Mouse (Mus musculus) forebrain, embryonic 10.5 days (tissue): ENCODE data around the gene A630095N17Rik. TPM values are rescaled to one million over a fixed set of nuclear protein-coding genes. Genes with fewer than 3 reads are reported as not detected.
A peak's percentile ranks its signal among the peaks of the same experiment; 100 is the strongest.
"Not testable (repeated sequence)": the region's sequence is repeated elsewhere in the genome, so short reads cannot be mapped to it uniquely, and the experiment has no call there.

Experiments
- DNase-seq: peaks from one replicate; pipeline ENCODE4 v3.0.0-alpha.2; 2017; ENCODE audit warnings: low spot score; ENCODE audit errors: extremely low spot score
- H3K27ac ChIP-seq: fragments of 300-500 bp; sonication (generic); 2 replicates; pipeline ENCODE4 v1.5.1; 2016; ENCODE audit warnings: mild to moderate bottlenecking
- H3K27me3 ChIP-seq: fragments of 300-500 bp; sonication (generic); 2 replicates; pipeline ENCODE4 v1.6.1; 2016; ENCODE audit warnings: mild to moderate bottlenecking; ENCODE audit not compliant: poor library complexity, severe bottlenecking
- H3K36me3 ChIP-seq: fragments of 300-500 bp; sonication (generic); replicated peaks from 2 replicates; pipeline ENCODE4 v1.6.1; 2016; ENCODE audit warnings: mild to moderate bottlenecking, moderate library complexity
- H3K4me1 ChIP-seq: fragments of 300-500 bp; sonication (generic); 2 replicates; pipeline ENCODE4 v1.6.1; 2016
- H3K4me3 ChIP-seq: fragments of 300-500 bp; sonication (generic); 2 replicates; pipeline ENCODE4 v1.5.1; 2016; ENCODE audit warnings: mild to moderate bottlenecking, moderate library complexity
- H3K9me3 ChIP-seq: fragments of 300-500 bp; sonication (generic); 2 replicates; pipeline ENCODE4 v1.6.1; 2016; ENCODE audit warnings: mild to moderate bottlenecking, moderate library complexity
- WGBS: fragments of 180-500 bp; shearing (Covaris S2); methylation state at CpG from one replicate; pipeline ENCODE4 v1.1.7; 2016; 5-methylcytosine and 5-hydroxymethylcytosine counted together
- polyA plus RNA-seq: library from polyadenylated mRNA; unstranded; fragments of >200 nt; fragmentation: Nextera tagmentation; extraction: Ambion mirVana; gene quantifications from 2 replicates; pipeline ENCODE4 v1.2.1, GENCODE M21; 2016

Gene A630095N17Rik
- polyA plus RNA-seq, 1 experiment from 2014 or later = not detected

DNA sequence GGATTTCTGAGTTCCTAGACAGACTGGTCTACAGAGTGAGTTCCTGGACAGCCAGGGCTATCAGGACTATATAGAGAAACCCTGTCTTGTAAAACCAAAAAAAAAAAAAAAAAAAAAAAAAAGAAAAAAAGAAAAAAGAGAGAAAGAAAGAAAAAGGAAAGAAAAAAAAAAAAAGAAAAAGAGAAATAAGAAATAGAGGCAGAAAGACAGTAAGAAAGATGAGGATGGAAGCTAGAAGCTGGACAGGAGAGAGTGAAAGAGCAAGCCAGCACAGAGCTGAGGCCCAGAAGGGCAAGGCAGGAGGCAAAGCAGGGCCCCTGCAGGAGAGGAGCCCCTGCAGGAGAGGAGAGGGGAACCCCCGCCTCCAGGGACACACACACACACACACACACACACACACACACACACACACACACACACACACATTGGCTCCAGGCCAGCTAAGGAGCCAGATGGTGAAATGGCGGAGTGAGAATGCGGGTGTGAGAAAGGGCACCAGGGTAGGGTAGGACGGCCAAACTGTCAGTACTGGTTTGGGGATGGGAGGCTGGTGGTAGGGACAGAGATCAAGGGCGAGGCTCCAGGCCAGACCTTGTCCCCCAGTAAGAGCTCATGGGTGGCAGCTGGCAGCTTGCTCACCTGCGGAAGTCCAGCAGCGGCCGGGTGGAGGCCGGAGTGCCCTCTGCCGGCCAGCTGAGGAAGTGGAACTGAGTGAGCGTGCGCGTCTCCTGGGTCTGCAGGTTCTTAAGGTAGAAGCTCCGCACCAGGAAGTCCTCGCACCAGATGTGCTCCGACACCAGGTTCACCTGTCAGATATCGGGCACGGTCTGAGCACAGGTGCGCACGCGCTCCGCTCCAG is 19.4 kb upstream of the A630095N17Rik start:
- DNase-seq = peak; percentile 82
- H3K4me1 ChIP-seq = peaks cover 32% of the 10 kb centered on the region
- H3K27me3 ChIP-seq = peaks cover 18% of the 10 kb centered on the region
- WGBS = 6% methylated on average over 22 of the region's 22 CpGs
- H3K36me3 ChIP-seq = no peaks in the 10 kb centered on the region
- H3K4me3 ChIP-seq = peak overlapping the region; percentile 41
- peak overlapping the region; percentile 21; the same call in 1 of the 2 replicates for H3K27ac ChIP-seq
- no peaks in the 10 kb centered on the region for H3K9me3 ChIP-seq

DNA sequence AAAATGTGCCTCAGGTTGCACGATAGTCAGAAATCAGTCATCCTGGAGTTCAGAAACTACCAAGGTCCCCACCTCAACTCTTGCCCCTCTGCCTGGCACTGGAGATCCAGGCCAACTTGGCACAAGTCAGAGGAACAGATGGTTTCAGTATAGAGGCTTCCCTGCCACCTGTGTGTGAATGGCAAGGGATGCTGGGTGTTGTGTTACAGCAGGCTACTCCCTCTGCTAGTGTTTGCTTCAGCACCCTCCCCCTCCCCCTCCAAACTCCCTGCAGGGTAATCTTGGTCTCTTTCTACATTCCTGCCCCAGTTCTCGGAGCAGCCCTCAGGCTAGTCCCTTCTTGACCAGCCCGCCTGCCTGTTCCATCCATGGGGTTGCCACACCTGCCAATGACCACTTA is 18.6 kb upstream of the A630095N17Rik start:
- Histone ChIP-seq H3K36me3 (no peaks in the 10 kb centered on the region), H3K4me1 (peaks cover 32% of the 10 kb centered on the region), H3K27me3 (peaks cover 18% of the 10 kb centered on the region), H3K27ac (no peak overlapping the region), H3K4me3 (no peak overlapping the region), H3K9me3 (no peaks in the 10 kb centered on the region)
- 53% methylated on average over 3 of the region's 3 CpGs for WGBS
- no peak for DNase-seq

DNA sequence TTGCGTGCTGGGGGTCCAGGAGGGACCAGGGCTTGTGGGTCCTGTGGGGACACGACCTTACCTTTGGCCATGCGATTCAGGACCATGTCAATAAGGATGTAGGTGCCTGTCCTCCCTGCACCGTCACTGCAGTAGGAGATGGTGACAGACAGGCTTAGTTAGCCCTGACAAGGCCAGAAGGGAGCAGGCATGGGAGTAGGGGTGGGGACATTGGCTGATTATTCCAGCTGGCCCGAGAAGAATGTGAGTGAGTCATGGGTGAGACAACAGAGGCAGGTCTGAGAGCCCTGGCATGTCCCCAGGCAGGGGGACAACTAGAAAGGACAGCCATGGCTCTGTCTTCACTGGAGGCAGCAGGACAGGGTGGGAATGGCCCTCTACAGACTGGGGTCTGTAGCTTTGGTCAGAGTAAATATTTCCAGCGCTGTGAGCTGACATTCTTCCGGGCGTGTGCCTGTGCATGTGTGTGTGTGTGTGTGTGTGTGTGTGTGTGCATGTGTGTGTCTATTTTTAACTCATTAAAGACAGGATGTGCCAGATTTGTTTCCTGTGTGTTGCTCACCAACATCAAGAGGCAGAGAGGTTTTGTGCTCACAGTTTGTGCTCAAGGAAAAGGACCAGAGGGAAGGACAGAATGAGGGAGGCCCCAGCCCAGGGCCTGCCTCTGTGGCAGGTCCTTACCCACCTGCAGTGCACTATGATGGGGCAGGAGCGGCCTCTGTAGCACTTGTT is 16.3 kb upstream of the A630095N17Rik start:
- H3K4me3 ChIP-seq = no peak overlapping the region
- no peak for DNase-seq
- 61% methylated on average over 9 of the region's 9 CpGs for WGBS
- H3K36me3 ChIP-seq = peaks cover 6% of the 10 kb centered on the region
- H3K4me1 ChIP-seq = peaks cover 32% of the 10 kb centered on the region
- H3K27me3 ChIP-seq = peaks cover 16% of the 10 kb centered on the region
- no peaks in the 10 kb centered on the region for H3K9me3 ChIP-seq
- H3K27ac ChIP-seq = no peak overlapping the region

DNA sequence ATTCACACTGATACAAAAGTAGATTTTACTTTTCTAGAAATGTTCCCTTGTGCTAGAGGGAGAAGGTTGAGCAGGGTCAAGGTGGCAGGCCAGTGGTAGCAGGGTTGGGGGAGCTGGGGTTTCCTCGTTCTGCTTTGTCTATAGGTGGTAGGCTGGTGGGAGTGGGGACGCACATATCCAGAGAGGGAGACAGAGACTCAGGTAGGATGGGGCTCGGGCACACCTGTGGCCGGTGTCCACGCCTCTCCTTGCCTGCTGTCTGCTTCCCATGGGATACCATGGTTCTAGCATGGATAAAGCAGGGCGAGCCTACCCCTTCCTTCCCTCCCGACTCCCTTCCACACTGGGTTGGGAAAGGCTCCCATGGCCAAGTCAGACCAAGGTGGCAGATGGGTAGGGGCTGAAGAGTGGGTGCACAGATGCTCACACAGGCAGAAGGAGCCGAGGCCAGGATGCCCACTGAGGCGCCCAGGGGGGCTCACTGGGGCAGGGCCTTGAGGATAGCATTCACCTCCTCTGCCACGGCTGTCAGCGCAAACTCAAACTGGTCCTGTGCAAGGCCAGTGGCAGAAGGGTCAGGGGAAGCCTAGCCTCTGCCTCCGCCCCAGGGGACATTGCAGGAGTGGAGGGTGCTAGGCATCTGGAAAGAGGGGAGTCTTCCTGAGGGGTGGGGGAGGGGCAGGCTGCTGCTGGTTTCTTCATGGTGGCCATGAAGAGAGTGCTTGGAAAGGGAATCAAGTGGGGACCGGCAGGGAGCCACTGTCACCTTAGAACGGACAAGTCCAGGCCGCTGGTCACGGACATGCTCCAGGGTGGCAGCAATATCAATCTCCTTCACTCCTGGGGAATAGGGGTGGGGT is 15.4 kb upstream of the A630095N17Rik start:
- H3K27me3 ChIP-seq = peaks cover 7% of the 10 kb centered on the region
- peaks cover 32% of the 10 kb centered on the region for H3K4me1 ChIP-seq
- no peak overlapping the region for H3K27ac ChIP-seq
- no peak overlapping the region for H3K4me3 ChIP-seq
- H3K9me3 ChIP-seq = no peaks in the 10 kb centered on the region
- no peak for DNase-seq
- H3K36me3 ChIP-seq = peaks cover 12% of the 10 kb centered on the region
- 85% methylated on average over 16 of the region's 16 CpGs for WGBS

DNA sequence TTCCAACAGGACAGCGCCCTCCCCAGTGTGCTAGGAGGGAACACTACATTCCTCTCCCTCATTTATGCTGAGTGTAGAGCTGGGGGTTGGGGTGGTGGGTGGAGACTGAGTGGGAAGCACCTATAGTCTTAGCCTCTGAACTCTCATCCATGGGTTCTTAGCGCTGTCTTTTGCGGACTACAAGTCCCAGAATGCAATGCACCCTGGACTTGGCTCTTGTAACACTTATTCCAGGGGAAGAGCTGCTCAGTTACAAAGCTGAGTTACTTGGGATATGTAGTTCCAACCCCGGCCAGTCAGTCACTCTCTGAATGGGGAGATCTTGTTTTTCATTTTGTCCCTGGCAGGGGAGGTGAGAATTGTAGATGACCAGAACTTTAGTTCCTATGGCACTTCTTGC is 12.9 kb upstream of the A630095N17Rik start:
- no peak overlapping the region for H3K27ac ChIP-seq
- no peak for DNase-seq
- no peaks in the 10 kb centered on the region for H3K9me3 ChIP-seq
- WGBS = 20% methylated on average over 4 of the region's 4 CpGs
- no peaks in the 10 kb centered on the region for H3K27me3 ChIP-seq
- H3K4me1 ChIP-seq = peaks cover 18% of the 10 kb centered on the region
- peaks cover 26% of the 10 kb centered on the region for H3K36me3 ChIP-seq
- no peak overlapping the region for H3K4me3 ChIP-seq

DNA sequence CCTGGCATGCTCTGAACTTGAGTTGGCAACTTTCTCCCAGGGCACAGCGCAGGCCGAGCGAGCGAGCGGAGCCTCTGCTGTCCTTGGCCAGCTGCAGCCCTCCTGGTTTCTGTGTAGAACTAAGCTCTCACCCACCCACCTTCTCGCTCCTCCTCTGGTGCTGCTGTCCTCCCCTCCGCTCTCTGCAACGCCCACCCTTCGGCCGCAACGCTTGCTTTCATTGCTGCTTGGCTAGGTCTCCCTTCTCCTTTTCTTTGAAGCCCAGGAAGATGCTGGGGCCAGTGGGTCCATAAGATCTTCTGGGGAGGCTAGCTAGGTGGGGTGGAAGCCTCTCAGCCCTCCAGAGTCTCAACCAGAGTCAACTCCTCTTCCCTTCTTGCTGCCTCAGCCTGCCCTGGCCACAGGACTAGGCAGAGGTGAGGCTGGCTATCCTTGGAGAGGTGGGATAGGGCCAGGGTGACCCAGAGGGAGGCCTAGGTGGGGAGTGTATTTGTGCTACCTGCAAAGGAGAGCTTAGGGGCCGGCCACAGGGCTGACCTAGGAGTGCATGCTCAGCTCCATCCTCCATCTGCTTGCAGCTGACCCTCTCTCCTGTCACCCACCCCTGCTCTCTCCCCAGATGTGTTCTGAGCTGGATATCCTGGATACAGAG is 12.4 kb upstream of the A630095N17Rik start:
- Histone ChIP-seq H3K36me3 (peaks cover 29% of the 10 kb centered on the region), H3K4me1 (peaks cover 18% of the 10 kb centered on the region), H3K27ac (no peak overlapping the region), H3K9me3 (no peaks in the 10 kb centered on the region), H3K4me3 (no peak overlapping the region), H3K27me3 (no peaks in the 10 kb centered on the region)
- 85% methylated on average over 12 of the region's 12 CpGs for WGBS
- no peak for DNase-seq

DNA sequence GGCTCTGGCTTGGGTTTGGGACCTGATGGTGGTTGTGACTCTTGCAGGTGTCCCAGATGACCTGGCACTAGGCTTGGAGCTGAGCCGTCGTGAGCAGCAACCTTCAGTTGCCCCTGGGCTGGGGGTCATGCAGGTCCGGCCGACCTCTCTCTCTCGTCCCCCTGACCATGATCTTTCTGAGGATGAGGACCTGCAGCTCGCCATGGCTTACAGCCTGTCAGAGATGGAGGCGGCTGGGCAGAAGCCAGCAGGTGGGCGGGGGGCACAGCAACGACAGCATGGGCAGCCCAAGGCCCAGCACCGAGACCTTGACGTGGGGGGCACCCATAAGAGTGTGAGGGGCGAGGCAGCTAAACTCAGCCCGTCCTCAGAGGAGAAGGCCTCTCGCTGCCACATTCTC is 11.5 kb upstream of the A630095N17Rik start:
- H3K27me3 ChIP-seq = no peaks in the 10 kb centered on the region
- WGBS = 89% methylated on average over 14 of the region's 14 CpGs
- H3K4me3 ChIP-seq = no peak overlapping the region
- H3K4me1 ChIP-seq = peaks cover 16% of the 10 kb centered on the region
- DNase-seq = no peak
- H3K9me3 ChIP-seq = no peaks in the 10 kb centered on the region
- peaks cover 33% of the 10 kb centered on the region for H3K36me3 ChIP-seq
- no peak overlapping the region for H3K27ac ChIP-seq

DNA sequence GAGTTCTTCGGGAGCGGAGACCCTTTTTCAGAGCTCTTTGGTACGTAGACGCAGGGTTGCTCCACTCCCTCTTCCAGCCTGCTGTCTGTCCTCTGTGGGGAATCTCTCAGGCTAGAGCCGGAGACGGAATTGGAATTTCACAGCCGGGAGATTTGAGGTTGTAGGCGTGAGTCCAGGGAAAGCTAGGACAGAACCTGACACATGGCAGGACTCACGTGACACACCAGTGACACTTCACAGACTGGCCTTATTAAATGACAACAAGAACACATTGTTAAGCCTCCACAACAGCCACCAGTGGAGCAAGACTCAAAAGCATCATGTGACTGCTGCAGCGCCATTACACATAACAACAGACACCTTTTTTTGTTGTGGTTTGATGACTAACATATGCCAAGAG is 7.7 kb upstream of the A630095N17Rik start:
- Histone ChIP-seq H3K27ac (no peak overlapping the region), H3K9me3 (no peaks in the 10 kb centered on the region), H3K4me1 (peaks cover 28% of the 10 kb centered on the region), H3K27me3 (peaks cover 6% of the 10 kb centered on the region), H3K4me3 (no peak overlapping the region), H3K36me3 (peaks cover 33% of the 10 kb centered on the region)
- 86% methylated on average over 10 of the region's 10 CpGs for WGBS
- DNase-seq = no peak

DNA sequence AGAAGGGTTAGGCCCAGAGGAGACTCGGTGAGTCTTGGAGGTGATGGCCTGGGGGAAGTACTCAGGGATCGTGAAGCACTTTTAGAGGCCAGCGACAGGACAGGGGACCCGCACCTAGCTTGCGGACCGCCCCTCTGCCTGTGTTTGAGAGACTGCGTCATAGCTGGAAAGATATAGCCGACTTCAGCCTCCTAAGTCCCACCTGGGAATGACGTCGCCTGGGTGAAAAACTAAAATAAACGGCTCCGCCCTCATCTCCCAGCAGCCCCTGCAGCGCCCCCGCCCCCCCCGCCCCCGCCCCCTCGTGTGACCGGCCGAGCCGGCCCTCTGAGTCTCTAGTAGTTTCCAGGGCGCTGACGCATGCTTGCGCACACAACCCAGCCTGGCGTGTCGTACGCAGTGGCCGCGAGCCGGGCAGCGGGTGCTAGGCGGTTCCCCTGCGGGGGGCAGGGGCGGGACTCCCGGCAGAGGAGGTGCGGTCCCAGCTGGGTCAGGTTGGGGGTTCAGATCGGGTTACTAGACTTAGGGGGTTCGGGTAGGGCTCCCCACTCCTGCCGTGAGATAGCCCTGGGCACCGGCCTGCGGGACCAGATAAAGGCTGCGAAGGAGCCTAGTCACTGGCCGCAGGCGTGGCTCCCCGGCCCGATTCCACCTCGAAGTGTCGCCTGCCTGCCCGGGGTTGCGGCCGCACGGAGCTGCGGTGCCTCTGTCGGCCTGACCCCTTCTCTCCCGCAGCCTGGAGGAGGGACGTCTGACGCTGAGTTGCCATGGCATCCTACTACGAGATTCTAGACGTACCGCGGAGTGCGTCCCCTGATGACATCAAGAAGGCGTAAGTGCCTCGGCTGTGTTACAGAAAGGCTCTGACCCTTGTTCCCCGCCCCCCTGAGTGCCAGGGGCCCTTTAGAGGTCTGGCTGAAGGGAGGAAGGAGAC is 4.5 kb upstream of the A630095N17Rik start, which contains the start of gene Dnajb2:
Gene Dnajb2, plus strand, starts transcription at position 290 of the 934 bp plus-strand sequence.
- H3K27ac ChIP-seq = peak within 1 kb of the TSS; percentile 91
- peak; percentile 82 for DNase-seq
- WGBS = under 1% methylated on average over 63 of the region's 64 CpGs
- no peaks in the 10 kb centered on the region for H3K9me3 ChIP-seq
- H3K27me3 ChIP-seq = peaks cover 12% of the 10 kb centered on the region
- H3K36me3 ChIP-seq = peaks cover 18% of the 10 kb centered on the region
- H3K4me3 ChIP-seq = peak within 1 kb of the TSS; percentile 79
- H3K4me1 ChIP-seq = peaks cover 30% of the 10 kb centered on the region

DNA sequence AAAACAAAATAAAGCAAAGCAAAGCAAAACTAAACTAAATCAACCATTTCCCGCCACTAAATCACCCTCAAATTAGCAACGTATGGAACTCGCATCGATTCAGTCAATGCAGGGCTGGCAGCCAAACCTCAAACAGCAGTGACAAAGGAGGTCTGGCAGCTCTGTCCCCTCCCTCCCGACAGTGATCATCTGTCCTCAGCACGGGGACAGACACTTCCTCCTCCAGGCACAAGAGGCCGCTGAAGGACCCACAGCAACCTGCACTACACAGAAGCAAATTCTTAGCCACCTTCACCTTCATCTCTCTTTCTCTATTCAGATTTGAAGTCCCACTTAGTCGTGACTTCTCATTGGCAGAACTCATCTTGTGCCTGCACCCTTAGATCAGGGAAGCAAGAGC is 2.7 kb upstream of the A630095N17Rik start:
- Histone ChIP-seq H3K36me3 (peaks cover 7% of the 10 kb centered on the region), H3K27ac (no peak overlapping the region), H3K4me3 (no peak overlapping the region), H3K9me3 (no peaks in the 10 kb centered on the region), H3K27me3 (peaks cover 12% of the 10 kb centered on the region), H3K4me1 (peaks cover 30% of the 10 kb centered on the region)
- peak; percentile 53 for DNase-seq
- 5% methylated on average over 8 of the region's 8 CpGs for WGBS

DNA sequence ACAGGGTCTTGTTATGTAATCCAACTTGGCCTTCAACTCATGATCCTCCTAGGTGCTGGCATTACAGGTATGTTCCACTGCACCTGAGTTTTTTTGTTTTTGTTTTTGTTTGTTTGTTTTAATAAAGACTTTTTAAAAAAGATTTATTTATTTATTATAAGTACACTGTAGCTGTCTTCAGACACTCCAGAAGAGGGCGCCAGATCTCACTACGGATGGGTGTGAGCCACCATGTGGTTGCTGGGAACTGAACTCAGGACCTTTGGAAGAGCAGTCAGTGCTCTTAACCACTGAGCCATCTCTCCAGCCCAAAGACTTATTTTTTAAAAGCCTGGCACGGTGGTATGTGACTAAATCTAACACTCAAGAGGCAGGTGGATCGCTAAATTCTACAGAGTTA is 587 bp upstream of the A630095N17Rik start:
- H3K4me3 ChIP-seq, H3K27ac ChIP-seq, DNase-seq, H3K9me3 ChIP-seq, H3K36me3 ChIP-seq: not testable (repeated sequence)
- 67% methylated on average over 4 of the region's 4 CpGs for WGBS
- peaks cover 29% of the 10 kb centered on the region for H3K4me1 ChIP-seq
- H3K27me3 ChIP-seq = peaks cover 12% of the 10 kb centered on the region
